Mouse (Mus musculus): ENCODE results near the gene BC024978. TPM values are rescaled to one million over a fixed set of nuclear protein-coding genes. Genes with fewer than 3 reads are reported as not detected.

Gene BC024978
- 44.3 TPM in 2 replicates for polyA plus RNA-seq (2012; rRNA removed)

DNA sequence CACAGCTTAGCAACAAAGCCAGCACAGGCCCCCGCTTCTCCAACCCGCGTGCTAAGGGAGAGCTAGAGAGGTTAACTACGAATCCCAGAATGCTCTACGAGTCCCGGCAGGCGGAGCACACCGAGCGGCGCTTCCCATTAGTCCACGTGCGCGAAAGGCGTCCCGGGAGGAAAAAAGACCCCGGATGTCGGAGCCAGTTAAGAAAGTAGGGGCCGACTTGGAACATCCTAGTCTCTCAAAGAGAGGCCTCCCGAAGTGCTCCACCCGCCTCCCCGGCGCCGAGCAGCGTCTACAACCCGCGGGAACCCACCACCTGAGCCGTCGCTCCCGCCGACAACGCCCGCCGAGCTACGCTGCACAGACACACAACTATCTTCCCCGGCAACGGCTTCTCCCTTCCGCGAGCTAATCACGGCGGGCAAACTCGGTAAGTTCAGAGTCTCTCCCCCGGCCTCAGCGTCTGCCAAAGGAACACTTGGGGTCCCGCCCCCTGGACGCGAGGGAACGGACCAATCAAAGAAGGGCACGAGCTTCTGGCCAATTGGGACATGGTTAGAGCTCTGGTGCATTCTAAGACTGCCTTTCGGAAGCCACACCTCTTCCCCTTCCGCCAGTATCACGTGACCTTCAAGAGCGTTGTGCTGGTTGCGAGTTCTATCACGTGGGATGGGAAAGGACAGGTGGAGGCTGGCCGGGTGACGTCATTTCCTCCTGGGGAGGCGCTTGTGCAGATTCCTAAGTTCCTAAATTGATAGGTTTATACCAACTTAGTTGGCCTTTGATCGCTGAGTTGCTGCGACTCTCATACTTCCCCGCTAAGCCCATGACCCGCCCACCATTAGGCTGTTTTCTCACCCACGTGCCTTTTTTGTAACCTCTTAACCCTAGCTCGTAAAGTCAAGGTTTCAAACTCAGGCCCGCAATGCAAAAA, at the start of gene BC024978, which contains the start of gene Snrpa:
BC024978 (plus strand) TSS at position 101 of the 931 bp plus-strand sequence.
Snrpa (minus strand) TSS at position 591 of the 931 bp plus-strand sequence.
- TF ChIP-seq POLR2A (IDR thresholded peaks at IDR 0.05; ENCODE audit: control insufficient read depth, low read depth, low read length) (peak; percentile 79), CTCF (IDR thresholded peaks at IDR 0.05; ENCODE audit: control insufficient read depth, insufficient read depth, insufficient replicate concordance, low read depth, low read length) (no peak)
- Histone ChIP-seq H3K27ac (ENCODE audit: control insufficient read depth, insufficient read depth, low read depth, low read length) (peak within 1 kb of the TSS; percentile 99), H3K36me3 (ENCODE audit: control insufficient read depth, insufficient read depth, low read length) (peaks cover 6% of the 10 kb centered on the region), H3K4me3 (ENCODE audit: control insufficient read depth, low read depth, low read length) (peak within 1 kb of the TSS; percentile 100), H3K4me1 (ENCODE audit: control insufficient read depth, insufficient read depth, low read length) (peaks cover 11% of the 10 kb centered on the region), H3K27me3 (ENCODE audit: control insufficient read depth, insufficient read depth, low read length) (no peaks in the 10 kb centered on the region)

DNA sequence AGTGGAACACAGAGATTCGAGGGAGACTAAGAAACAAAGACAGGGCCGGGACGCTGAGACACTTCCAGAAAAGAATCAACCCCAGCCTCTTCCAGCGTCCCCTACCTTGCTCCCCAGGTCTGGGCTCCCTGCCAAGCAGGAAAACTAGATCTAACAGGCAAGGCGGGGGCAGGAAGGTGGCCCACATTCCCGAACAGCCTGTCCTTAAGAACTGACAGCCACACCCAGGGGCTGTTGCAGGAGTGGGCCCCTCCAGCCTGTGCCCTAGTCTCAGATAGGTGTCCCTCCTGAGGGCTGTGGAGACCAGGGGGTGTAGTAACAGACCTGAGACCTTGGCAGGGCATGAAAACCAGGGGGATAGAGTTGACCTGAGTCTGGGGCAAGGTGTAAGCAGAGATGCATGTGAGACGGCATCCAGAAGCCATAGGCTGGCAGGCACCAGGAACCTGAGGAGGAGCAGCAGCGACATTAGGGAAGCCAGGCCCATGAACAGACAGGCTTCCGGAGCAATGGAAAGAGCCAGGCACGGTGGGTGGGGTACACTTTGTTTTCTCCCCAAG, 42.3 kb upstream of the BC024978 start, which contains the start of gene Cyp2t4:
Cyp2t4 (plus strand) TSS at position 510 of the 560 bp plus-strand sequence.
- Histone ChIP-seq H3K27ac (ENCODE audit: control insufficient read depth, insufficient read depth, low read depth, low read length) (no peak within 1 kb of the TSS), H3K36me3 (ENCODE audit: control insufficient read depth, insufficient read depth, low read length) (no peaks in the 10 kb centered on the region; the same call in none of the 2 replicates), H3K4me1 (ENCODE audit: control insufficient read depth, insufficient read depth, low read length) (peaks cover 9% of the 10 kb centered on the region), H3K27me3 (ENCODE audit: control insufficient read depth, insufficient read depth, low read length) (no peaks in the 10 kb centered on the region), H3K4me3 (ENCODE audit: control insufficient read depth, low read depth, low read length) (no peak within 1 kb of the TSS)
- TF ChIP-seq CTCF (IDR thresholded peaks at IDR 0.05; ENCODE audit: control insufficient read depth, insufficient read depth, insufficient replicate concordance, low read depth, low read length) (no peak), POLR2A (IDR thresholded peaks at IDR 0.05; ENCODE audit: control insufficient read depth, low read depth, low read length) (no peak)

DNA sequence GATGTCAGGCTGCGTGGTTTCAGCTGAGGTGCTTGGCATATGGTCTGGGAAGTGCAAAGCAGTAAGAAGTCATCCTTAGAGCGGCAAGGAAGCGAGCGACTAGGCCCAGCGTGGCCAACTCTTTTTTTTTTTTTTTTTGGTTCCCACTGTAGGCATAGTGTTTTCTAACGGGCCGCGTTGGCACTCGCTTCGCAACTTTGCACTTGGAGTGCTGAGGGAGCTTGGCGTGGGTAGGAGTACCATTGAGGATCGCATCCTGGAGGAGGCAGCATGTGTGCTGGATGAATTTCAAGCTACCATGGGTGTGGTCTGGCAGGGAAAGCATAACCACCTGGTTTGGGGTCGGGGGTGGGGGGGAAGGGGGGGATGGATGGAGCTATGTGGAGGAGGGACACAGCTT, 39.6 kb upstream of the BC024978 start:
- H3K4me1 ChIP-seq (ENCODE audit: control insufficient read depth, insufficient read depth, low read length), result peaks cover 11% of the 10 kb centered on the region
- H3K4me3 ChIP-seq (ENCODE audit: control insufficient read depth, low read depth, low read length), result no peak overlapping the region
- TF ChIP-seq CTCF (IDR thresholded peaks at IDR 0.05; ENCODE audit: control insufficient read depth, insufficient read depth, insufficient replicate concordance, low read depth, low read length) (no peak), POLR2A (IDR thresholded peaks at IDR 0.05; ENCODE audit: control insufficient read depth, low read depth, low read length) (no peak)
- H3K27ac ChIP-seq (ENCODE audit: control insufficient read depth, insufficient read depth, low read depth, low read length), result no peak overlapping the region
- H3K36me3 ChIP-seq (ENCODE audit: control insufficient read depth, insufficient read depth, low read length), result peaks cover 2% of the 10 kb centered on the region
- H3K27me3 ChIP-seq (ENCODE audit: control insufficient read depth, insufficient read depth, low read length), result no peaks in the 10 kb centered on the region

DNA sequence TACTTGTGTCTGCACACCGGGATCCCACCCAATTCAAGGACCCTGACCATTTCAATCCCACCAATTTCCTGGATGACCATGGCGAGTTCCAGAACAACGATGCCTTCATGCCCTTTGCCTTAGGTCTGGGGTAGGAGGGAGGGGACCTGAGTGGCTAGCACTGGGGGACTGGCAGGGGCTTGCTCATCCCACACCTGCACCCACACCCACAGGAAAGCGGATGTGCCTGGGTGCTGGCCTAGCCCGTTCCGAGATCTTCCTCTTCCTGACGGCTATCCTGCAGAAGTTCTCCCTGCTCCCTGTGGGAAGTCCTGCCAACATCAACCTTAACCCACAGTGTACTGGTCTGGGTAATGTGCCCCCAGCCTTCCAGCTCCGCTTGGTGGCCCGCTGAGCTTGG, 37.4 kb upstream of the BC024978 start:
- peaks cover 2% of the 10 kb centered on the region for H3K36me3 ChIP-seq (ENCODE audit: control insufficient read depth, insufficient read depth, low read length)

DNA sequence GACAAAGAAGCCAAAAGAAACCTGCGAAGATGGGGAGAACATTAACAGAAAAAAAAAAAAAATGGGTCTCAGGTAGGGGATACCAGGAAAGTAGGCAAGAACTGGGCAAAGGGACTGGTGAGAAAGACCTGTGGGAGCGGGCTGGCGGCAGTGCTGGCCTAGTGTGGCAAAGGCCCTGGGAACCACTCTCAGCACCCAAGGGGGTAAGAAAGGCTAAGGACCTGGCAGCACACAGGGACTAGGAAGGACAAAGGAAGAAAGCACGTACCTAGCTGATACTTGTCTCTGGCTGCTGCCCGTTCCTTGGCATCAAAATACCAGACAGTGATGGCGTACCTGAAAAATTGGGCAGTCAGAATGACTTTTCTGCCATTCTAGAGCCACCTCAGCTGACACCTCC, 36.3 kb upstream of the BC024978 start:
- no peak for TF ChIP-seq CTCF (IDR thresholded peaks at IDR 0.05; ENCODE audit: control insufficient read depth, insufficient read depth, insufficient replicate concordance, low read depth, low read length)
- TF ChIP-seq POLR2A (IDR thresholded peaks at IDR 0.05; ENCODE audit: control insufficient read depth, low read depth, low read length), result no peak
- no peak overlapping the region for H3K4me3 ChIP-seq (ENCODE audit: control insufficient read depth, low read depth, low read length)
- H3K27me3 ChIP-seq (ENCODE audit: control insufficient read depth, insufficient read depth, low read length), result no peaks in the 10 kb centered on the region
- H3K4me1 ChIP-seq (ENCODE audit: control insufficient read depth, insufficient read depth, low read length), result peaks cover 11% of the 10 kb centered on the region
- no peak overlapping the region for H3K27ac ChIP-seq (ENCODE audit: control insufficient read depth, insufficient read depth, low read depth, low read length)
- H3K36me3 ChIP-seq (ENCODE audit: control insufficient read depth, insufficient read depth, low read length), result peaks cover 2% of the 10 kb centered on the region

More for the DNA sequence above, 37.4 kb upstream of the BC024978 start:
- Histone ChIP-seq H3K27ac (ENCODE audit: control insufficient read depth, insufficient read depth, low read depth, low read length) (no peak overlapping the region), H3K4me3 (ENCODE audit: control insufficient read depth, low read depth, low read length) (no peak overlapping the region), H3K4me1 (ENCODE audit: control insufficient read depth, insufficient read depth, low read length) (peaks cover 11% of the 10 kb centered on the region), H3K27me3 (ENCODE audit: control insufficient read depth, insufficient read depth, low read length) (no peaks in the 10 kb centered on the region)
- TF ChIP-seq POLR2A (IDR thresholded peaks at IDR 0.05; ENCODE audit: control insufficient read depth, low read depth, low read length) (no peak), CTCF (IDR thresholded peaks at IDR 0.05; ENCODE audit: control insufficient read depth, insufficient read depth, insufficient replicate concordance, low read depth, low read length) (no peak)

DNA sequence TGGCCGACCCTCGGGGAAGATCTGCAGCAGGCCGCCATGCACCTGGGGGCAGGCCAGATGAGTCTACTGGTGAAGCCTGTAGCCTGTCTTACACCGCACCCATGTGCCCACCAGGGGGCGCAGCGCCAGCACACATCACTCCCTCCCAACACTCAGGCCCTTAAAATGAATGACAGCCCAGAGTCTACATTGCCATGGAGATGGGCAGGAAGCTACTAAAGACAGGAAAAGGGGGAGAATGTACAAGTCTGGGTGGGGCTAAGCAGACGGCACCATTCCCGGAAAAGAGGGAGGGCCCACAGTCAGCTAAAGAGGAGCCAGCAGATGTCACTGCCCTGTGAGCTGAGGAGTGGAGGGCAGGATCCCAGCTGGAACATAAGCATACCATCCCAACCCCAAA, 35.7 kb upstream of the BC024978 start:
- TF ChIP-seq POLR2A (IDR thresholded peaks at IDR 0.05; ENCODE audit: control insufficient read depth, low read depth, low read length) (no peak), CTCF (IDR thresholded peaks at IDR 0.05; ENCODE audit: control insufficient read depth, insufficient read depth, insufficient replicate concordance, low read depth, low read length) (peak; percentile 79; the same call in 1 of the 2 replicates)
- Histone ChIP-seq H3K4me3 (ENCODE audit: control insufficient read depth, low read depth, low read length) (no peak overlapping the region), H3K27me3 (ENCODE audit: control insufficient read depth, insufficient read depth, low read length) (no peaks in the 10 kb centered on the region), H3K27ac (ENCODE audit: control insufficient read depth, insufficient read depth, low read depth, low read length) (no peak overlapping the region), H3K36me3 (ENCODE audit: control insufficient read depth, insufficient read depth, low read length) (peaks cover 2% of the 10 kb centered on the region), H3K4me1 (ENCODE audit: control insufficient read depth, insufficient read depth, low read length) (peaks cover 14% of the 10 kb centered on the region)

DNA sequence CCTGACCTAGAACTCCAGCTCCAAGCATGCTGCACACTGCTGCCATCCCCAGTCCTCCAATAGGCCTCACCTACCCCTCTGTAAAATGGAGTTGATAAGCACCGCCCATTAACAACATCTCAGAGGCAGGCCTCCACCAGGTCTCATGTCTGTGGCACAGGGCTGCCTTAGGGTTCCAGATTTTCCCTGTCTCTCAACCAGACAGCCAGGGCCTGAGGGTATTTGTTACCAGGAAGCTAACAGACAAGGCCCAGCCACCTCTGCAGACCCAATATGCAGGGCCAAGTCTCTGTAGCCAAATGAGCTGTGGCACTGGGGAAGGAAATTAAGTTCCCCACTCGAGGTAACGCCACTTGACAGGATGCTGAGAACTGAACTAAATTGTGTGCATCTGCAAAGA, 34.7 kb upstream of the BC024978 start:
- Histone ChIP-seq H3K36me3 (ENCODE audit: control insufficient read depth, insufficient read depth, low read length) (peaks cover 2% of the 10 kb centered on the region), H3K27me3 (ENCODE audit: control insufficient read depth, insufficient read depth, low read length) (no peaks in the 10 kb centered on the region), H3K27ac (ENCODE audit: control insufficient read depth, insufficient read depth, low read depth, low read length) (no peak overlapping the region), H3K4me1 (ENCODE audit: control insufficient read depth, insufficient read depth, low read length) (peaks cover 15% of the 10 kb centered on the region), H3K4me3 (ENCODE audit: control insufficient read depth, low read depth, low read length) (no peak overlapping the region)
- TF ChIP-seq POLR2A (IDR thresholded peaks at IDR 0.05; ENCODE audit: control insufficient read depth, low read depth, low read length) (no peak), CTCF (IDR thresholded peaks at IDR 0.05; ENCODE audit: control insufficient read depth, insufficient read depth, insufficient replicate concordance, low read depth, low read length) (no peak)

Measured in testis, adult 2 months (tissue).